Mouse (Mus musculus): ENCODE results near the gene Bglap3.

Gene Bglap3

GRCm38 (mm10) chr3:88334902-88335435, 37.6 kb downstream of the Bglap3 start:
- DNase-seq: no peak

DNA sequence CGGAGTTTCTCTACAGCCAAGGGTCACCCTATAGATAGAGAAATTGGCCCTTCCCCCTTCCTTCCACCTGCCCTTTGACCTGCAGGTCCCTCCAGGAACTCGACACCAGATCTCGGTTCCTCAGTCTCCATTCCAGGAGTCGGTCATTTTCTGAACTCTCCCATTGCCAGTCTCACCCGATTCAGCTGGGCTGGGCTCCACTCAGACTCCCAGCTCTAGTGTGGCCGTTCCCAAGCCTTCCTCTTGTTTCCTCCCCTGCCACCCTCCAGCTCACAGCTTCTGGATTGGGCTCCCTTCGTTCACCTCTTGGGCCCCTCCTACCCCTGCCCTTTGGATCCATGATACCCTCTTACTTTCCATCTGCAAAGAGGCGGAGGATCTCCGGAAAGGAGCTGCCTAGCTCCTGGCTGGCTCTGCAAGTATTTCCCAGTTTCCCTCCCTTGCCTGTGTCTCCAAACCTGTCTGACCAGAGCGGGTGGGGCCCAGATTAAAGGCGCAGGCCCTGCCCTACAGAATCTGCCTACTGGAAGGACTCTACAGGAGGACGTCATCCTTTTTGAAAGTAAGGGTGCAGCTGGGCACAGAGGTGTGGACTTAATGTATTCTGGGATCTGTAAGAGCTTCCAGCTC, 38.4 kb downstream of the Bglap3 start:
- peak; percentile 42 to 67 for DNase-seq

- peak; percentile 60 to 74 for DNase-seq
Observed at GRCm38 (mm10) chr3:88331282-88331681, 41.3 kb downstream of the Bglap3 start.

DNA sequence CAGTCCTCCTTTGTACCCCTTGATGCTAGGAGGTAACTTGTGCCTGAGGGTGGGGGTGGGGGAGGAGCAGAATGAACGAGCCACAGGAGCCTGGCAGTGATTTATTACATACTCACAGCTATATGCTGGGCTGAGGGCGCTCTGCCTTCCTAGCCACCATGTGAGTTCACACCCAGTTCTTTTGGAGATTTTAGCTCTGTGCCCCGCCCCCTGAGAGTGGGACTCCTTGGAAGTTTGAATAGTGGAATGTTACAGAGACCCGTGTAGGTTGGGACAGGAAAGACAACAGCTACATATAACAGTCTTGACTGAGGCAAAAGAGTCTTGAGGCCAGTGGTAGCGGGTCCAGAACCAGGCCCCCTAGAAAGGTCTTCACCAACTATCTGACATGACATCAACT, 43.6 kb downstream of the Bglap3 start:
- DNase-seq: no peak

DNA sequence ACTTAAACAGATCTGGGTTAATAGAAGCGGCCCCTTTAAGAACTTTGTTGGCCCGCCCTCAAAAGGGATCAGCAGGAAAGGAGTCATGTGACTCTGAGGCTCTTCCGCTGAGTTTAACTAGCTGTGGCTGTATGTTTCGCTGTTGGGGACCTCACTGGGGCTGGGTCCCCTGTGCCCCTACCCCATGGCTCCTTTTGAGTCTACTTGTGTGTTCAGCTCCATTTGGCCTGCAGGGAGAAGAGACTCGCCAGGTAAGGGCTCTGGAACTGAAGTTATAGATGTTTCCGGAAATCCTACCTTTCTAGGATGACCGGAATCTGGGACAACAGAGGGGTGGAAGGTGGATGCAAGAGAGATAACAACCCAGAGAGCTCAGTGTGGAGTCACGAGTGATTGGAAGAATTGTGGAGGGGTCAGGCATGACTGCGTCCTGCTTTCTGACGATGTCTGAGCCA, 47.6 kb downstream of the Bglap3 start, which contains the start of gene Glmp:
Glmp (plus strand) TSS at position 73 of the 455 bp plus-strand sequence.
- DNase-seq: peak; percentile 83 to 86

Measured in kidney, postnatal 25 days (tissue).